Mouse (Mus musculus): ENCODE results near the gene Chst14. TPM values are rescaled to one million over a fixed set of nuclear protein-coding genes. Genes with fewer than 3 reads are reported as not detected.

Gene Chst14
- 2.4 and 4.0 TPM in 2 replicates for polyA plus RNA-seq (2021; fragmentation: Nextera tagmentation)
- long read RNA-seq, experiment 1, partial matches to known transcripts: 0 of 3 reads
- long read RNA-seq, experiment 1, other reads (novel, unspliced or antisense): 0 of 3 reads
- long read RNA-seq, experiment 2, transcript Chst14-201 (1 exons, 2,090 nt): major isoform, 5 of 6 reads
- long read RNA-seq, experiment 2, partial matches to known transcripts: 0 of 6 reads
- long read RNA-seq, experiment 2, other reads (novel, unspliced or antisense): 1 of 6 reads

DNA sequence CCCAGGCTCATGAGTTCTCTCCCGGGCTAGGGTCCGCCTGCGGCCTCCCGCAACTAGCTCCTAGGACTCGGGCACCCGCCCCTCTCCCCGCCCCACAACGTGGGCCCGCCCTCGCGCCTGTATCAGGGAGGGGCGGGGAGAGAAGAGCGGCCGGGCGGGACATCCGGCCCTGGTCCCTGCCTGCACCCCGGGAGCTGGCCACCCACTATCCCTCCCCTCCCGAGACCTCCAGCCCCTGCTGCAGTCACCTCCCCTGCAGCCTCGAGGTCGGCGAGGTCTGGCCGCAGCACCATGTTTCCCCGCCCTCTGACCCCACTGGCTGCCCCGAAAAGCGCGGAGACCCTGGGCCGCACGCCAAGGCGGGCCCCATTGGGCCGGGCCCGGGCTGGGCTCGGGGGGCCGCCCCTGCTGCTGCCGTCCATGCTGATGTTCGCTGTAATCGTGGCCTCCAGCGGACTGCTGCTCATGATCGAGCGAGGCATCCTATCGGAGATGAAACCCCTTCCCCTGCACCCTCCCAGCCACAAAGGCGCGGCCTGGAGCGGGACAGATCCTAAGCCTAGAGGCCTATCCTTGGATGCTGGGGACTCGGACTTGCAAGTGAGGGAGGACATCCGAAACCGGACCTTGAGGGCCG, at the start of gene Chst14:
Gene Chst14 (plus strand): TSS at position 136 of the 637 bp plus-strand sequence.

DNA sequence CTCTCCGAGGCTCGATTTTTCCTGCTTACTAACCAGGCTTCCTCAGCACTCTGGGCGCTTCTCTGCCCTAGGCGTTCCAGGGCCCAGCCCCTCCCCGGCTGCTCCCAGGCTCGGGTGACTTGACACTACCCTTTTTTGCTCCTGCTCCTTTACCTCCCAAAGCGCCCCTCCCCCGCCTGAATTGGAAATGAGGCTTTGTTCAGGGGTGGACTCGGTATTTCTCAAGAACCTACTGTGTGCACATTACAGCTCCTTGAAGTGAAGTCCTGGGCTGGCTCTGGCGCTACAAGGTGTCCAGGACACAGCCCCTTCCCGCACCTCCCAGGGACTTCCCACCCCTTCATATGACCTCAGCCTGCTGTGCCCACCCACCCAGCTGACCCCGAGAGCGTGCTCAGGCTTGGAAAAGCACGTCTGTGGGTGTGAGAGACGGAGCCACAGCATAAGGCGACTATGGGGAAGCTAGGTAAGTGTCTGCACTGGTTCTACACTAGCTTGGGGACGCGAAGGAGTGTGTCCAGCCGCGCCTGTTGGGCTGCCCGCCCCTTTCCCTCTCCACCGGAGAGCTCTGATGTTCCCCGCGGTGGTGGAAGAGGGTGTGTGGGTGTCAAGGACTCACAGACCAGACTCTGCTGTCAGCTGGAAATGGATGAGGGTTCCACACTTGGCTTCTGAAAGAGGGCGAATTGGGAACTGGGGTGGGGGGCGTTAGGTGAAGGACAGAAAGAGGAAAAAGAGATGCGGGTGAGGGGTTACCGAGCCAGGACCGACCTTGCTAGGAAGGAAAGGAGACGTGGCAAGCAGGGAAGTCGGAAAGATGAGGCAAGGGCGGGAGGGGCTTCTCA, 26.1 kb upstream of the Chst14 start, which contains the start of gene Bahd1:
Gene Bahd1 (plus strand): TSS at position 397 of the 845 bp plus-strand sequence.

Other genes starting within 250 kb of the Chst14 start
- 4.7 and 4.9 TPM in 2 replicates for gene Ankrd63, start 222.5 kb upstream of the Chst14 start, polyA plus RNA-seq (2021; fragmentation: Nextera tagmentation)
- 1.7 and 2.6 TPM in 2 replicates for gene Plcb2, start 198.1 kb upstream of the Chst14 start, polyA plus RNA-seq (2021; fragmentation: Nextera tagmentation)
- gene Inafm2, start 180.7 kb upstream of the Chst14 start, polyA plus RNA-seq (2021; fragmentation: Nextera tagmentation): 76.7 and 104 TPM in 2 replicates
- gene Ccdc9b, start 163.8 kb upstream of the Chst14 start, polyA plus RNA-seq (2021; fragmentation: Nextera tagmentation): 0.39 and 0.69 TPM in 2 replicates
- gene Phgr1, start 153.7 kb upstream of the Chst14 start, polyA plus RNA-seq (2021; fragmentation: Nextera tagmentation): not detected in 2 replicates
- 235 and 277 TPM in 2 replicates for gene Disp2, start 146.8 kb upstream of the Chst14 start, polyA plus RNA-seq (2021; fragmentation: Nextera tagmentation)
- gene Knstrn, start 112.5 kb upstream of the Chst14 start, polyA plus RNA-seq (2021; fragmentation: Nextera tagmentation): 0.40 and 0.46 TPM in 2 replicates
- 40.6 and 52.2 TPM in 2 replicates for gene Ivd, start 64.5 kb upstream of the Chst14 start, polyA plus RNA-seq (2021; fragmentation: Nextera tagmentation)
- 3.6 and 3.8 TPM in 2 replicates for gene Bahd1, start 26.1 kb upstream of the Chst14 start, polyA plus RNA-seq (2021; fragmentation: Nextera tagmentation)
- gene Ccdc32, start 102.9 kb downstream of the Chst14 start, polyA plus RNA-seq (2021; fragmentation: Nextera tagmentation): 91.7 and 102 TPM in 2 replicates
- 6.7 and 7.8 TPM in 2 replicates for gene Rpusd2, start 108.3 kb downstream of the Chst14 start, polyA plus RNA-seq (2021; fragmentation: Nextera tagmentation)
- 0.04 and 0.14 TPM in 2 replicates for gene Knl1, start 120.6 kb downstream of the Chst14 start, polyA plus RNA-seq (2021; fragmentation: Nextera tagmentation)
- 0.28 and 0.62 TPM in 2 replicates for gene Rad51, start 186.3 kb downstream of the Chst14 start, polyA plus RNA-seq (2021; fragmentation: Nextera tagmentation)
- 41.6 and 42.2 TPM in 2 replicates for gene Rmdn3, start 230.5 kb downstream of the Chst14 start, polyA plus RNA-seq (2021; fragmentation: Nextera tagmentation)
- 3.5 and 4.3 TPM in 2 replicates for gene Gchfr, start 241.3 kb downstream of the Chst14 start, polyA plus RNA-seq (2021; fragmentation: Nextera tagmentation)
- 0.06 TPM in 1 of 2 replicates, not detected in the other for gene Gm14137, start 248.0 kb downstream of the Chst14 start, polyA plus RNA-seq (2021; fragmentation: Nextera tagmentation)